Mouse (Mus musculus) lung, embryonic 14.5 days (tissue): ENCODE data around the gene Zfp36l2. TPM values are rescaled to one million over a fixed set of nuclear protein-coding genes. Genes with fewer than 3 reads are reported as not detected.
"Not testable (repeated sequence)": the region's sequence is repeated elsewhere in the genome, so short reads cannot be mapped to it uniquely, and the experiment has no call there.

Experiments used
- ATAC-seq: fragments of 200-750 bp; cut with Nextera tagmentation; 2 replicates; pipeline ENCODE4 v1.8.0; 2017; ENCODE audit warnings: mild to moderate bottlenecking, moderate TSS enrichment, moderate library complexity; ENCODE audit not compliant: insufficient read depth
- DNase-seq: peaks from one replicate; pipeline ENCODE4 v3.0.0-alpha.2; 2015
- H3K27ac ChIP-seq: fragments of 300-500 bp; sonication (generic); 2 replicates; pipeline ENCODE4 v1.5.1; 2014; ENCODE audit warnings: low read depth, mild to moderate bottlenecking, moderate library complexity
- H3K27me3 ChIP-seq: fragments of 300-500 bp; sonication (generic); 2 replicates; pipeline ENCODE4 v1.6.1; 2014; ENCODE audit warnings: low read length, control low read depth; ENCODE audit not compliant: insufficient read depth
- H3K36me3 ChIP-seq: fragments of 300-500 bp; sonication (generic); 2 replicates; pipeline ENCODE4 v1.6.1; 2014; ENCODE audit warnings: control low read depth; ENCODE audit not compliant: insufficient read depth
- H3K4me1 ChIP-seq: fragments of 300-500 bp; sonication (generic); 2 replicates; pipeline ENCODE4 v1.6.1; 2014; ENCODE audit warnings: antibody characterized with exemption, control low read depth; ENCODE audit not compliant: insufficient read depth
- H3K4me2 ChIP-seq: fragments of 300-500 bp; sonication (generic); 2 replicates; pipeline ENCODE4 v1.6.1; 2014; ENCODE audit warnings: mild to moderate bottlenecking
- H3K4me3 ChIP-seq: fragments of 300-500 bp; sonication (generic); 2 replicates; pipeline ENCODE4 v1.5.1; 2014; ENCODE audit warnings: low read depth, low read length
- H3K9ac ChIP-seq: fragments of 300-500 bp; sonication (generic); 2 replicates; pipeline ENCODE4 v1.6.1; 2014
- H3K9me3 ChIP-seq: fragments of 300-500 bp; sonication (generic); 2 replicates; pipeline ENCODE4 v1.6.1; 2016; ENCODE audit warnings: low read depth, low read length, control low read depth
- CTCF ChIP-seq: IDR thresholded peaks from 2 replicates; pipeline ENCODE4 v1.5.1; 2016; ENCODE audit warnings: antibody characterized with exemption, low read depth
- WGBS: fragments of 180-500 bp; shearing (Covaris S2); extraction: QIAGEN DNeasy Blood & Tissue Kit; methylation state at CpG from one replicate; pipeline ENCODE4 v1.1.7; 2014; 5-methylcytosine and 5-hydroxymethylcytosine counted together
- polyA plus RNA-seq: library from polyadenylated mRNA; unstranded; fragments of >200 nt; fragmentation: Nextera tagmentation; extraction: Ambion mirVana; gene quantifications from 2 replicates; pipeline ENCODE4 v1.2.1, GENCODE M21; 2014

Gene Zfp36l2
- polyA plus RNA-seq, 1 experiment from 2014 or later = 21.9 TPM

DNA sequence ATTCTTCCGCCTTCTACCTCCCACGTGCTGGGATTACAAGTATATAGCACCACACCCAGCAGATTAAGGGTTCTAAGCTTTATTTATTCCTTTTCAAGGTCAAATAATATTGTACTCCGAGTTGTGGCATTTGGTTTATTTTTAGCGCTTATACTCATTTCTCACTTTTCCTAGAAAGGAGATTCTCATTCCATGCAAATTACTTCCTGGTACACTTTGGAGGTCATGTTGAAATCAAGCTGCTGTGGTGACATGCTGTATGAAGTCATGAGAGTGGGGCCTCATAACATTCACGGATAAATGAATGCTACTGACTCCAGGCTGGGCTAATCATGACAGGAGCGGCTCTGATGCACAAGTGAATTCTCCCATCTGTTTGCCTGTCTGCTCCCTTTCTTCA, 38.9 kb upstream of the Zfp36l2 start:
- ATAC-seq (no peak), DNase-seq (no peak)
- WGBS = 60% methylated on average over 6 of the region's 6 CpGs
- Histone ChIP-seq H3K27ac (no peak overlapping the region), H3K27me3 (no peaks in the 10 kb centered on the region), H3K4me1 (no peaks in the 10 kb centered on the region), H3K4me2 (no peak overlapping the region), H3K4me3 (no peak overlapping the region), H3K9me3 (no peaks in the 10 kb centered on the region), H3K36me3 (peaks cover 50% of the 10 kb centered on the region), H3K9ac (no peak overlapping the region)
- TF ChIP-seq CTCF = no peak

GRCm38 (mm10) chr17:84226231-84226630, 38.5 kb upstream of the Zfp36l2 start:
- no peak overlapping the region for H3K9ac ChIP-seq
- no peak for ATAC-seq
- no peak for DNase-seq
- no peak overlapping the region for H3K27ac ChIP-seq
- H3K4me3 ChIP-seq = no peak overlapping the region
- no peaks in the 10 kb centered on the region for H3K9me3 ChIP-seq
- no peak overlapping the region for H3K4me2 ChIP-seq
- 36% methylated on average over 5 of the region's 5 CpGs for WGBS
- H3K36me3 ChIP-seq = peaks cover 54% of the 10 kb centered on the region
- no peaks in the 10 kb centered on the region for H3K4me1 ChIP-seq
- TF ChIP-seq CTCF = no peak
- no peaks in the 10 kb centered on the region for H3K27me3 ChIP-seq

- Histone ChIP-seq H3K9me3 (no peaks in the 10 kb centered on the region), H3K36me3 (peaks cover 69% of the 10 kb centered on the region), H3K27me3 (no peaks in the 10 kb centered on the region), H3K4me1 (no peaks in the 10 kb centered on the region), H3K9ac (no peak overlapping the region), H3K4me2 (no peak overlapping the region), H3K27ac (no peak overlapping the region), H3K4me3 (no peak overlapping the region)
- no peak for DNase-seq
- ATAC-seq = no peak
- WGBS = 58% methylated on average over 15 of the region's 15 CpGs
- TF ChIP-seq CTCF = no peak
Observed at GRCm38 (mm10) chr17:84224217-84224887, 36.6 kb upstream of the Zfp36l2 start.

DNA sequence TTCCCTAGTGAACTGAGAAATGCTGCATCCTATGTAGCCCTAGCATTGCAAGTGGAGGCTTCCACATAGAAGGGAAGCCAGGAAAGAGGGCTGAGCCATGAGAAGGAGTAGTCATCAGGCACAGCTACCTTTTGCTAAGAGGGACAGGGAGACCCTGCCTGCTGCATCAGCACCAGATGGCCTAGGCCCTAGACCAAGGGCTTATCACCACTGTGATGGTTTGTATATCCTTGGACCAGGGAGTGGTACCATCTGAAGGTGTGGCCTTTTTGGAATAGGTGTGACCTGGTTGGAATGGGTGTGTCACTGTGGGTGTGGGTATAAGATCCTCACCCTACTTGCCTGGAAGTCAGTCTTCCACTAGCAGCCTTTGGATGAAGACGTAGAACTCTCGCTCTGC, 31.1 kb upstream of the Zfp36l2 start:
- not testable (repeated sequence) for H3K9me3 ChIP-seq, H3K4me3 ChIP-seq, H3K4me2 ChIP-seq, H3K4me1 ChIP-seq, DNase-seq, H3K27ac ChIP-seq, H3K27me3 ChIP-seq, ATAC-seq, H3K9ac ChIP-seq
- WGBS = 100% methylated on average over 2 of the region's 2 CpGs
- peaks cover 49% of the 10 kb centered on the region; the same call in 1 of the 2 replicates for H3K36me3 ChIP-seq

GRCm38 (mm10) chr17:84217696-84218095, 29.9 kb upstream of the Zfp36l2 start:
- ATAC-seq = no peak
- WGBS = 80% methylated on average over 3 of the region's 3 CpGs

GRCm38 (mm10) chr17:84215264-84215960, 27.7 kb upstream of the Zfp36l2 start:
- no peak overlapping the region for H3K27ac ChIP-seq
- H3K4me3 ChIP-seq = no peak overlapping the region
- no peaks in the 10 kb centered on the region for H3K27me3 ChIP-seq
- DNase-seq = peak; percentile 48
- H3K36me3 ChIP-seq = peaks cover 29% of the 10 kb centered on the region; the same call in 1 of the 2 replicates
- H3K4me1 ChIP-seq = no peaks in the 10 kb centered on the region
- TF ChIP-seq CTCF = no peak
- WGBS = 69% methylated on average over 6 of the region's 6 CpGs
- no peak overlapping the region for H3K4me2 ChIP-seq
- H3K9me3 ChIP-seq = no peaks in the 10 kb centered on the region
- H3K9ac ChIP-seq = no peak overlapping the region
- no peak for ATAC-seq

More at GRCm38 (mm10) chr17:84217696-84218095, 29.9 kb upstream of the Zfp36l2 start:
- H3K27ac ChIP-seq = no peak overlapping the region
- DNase-seq = no peak
- no peak overlapping the region for H3K4me2 ChIP-seq
- H3K9ac ChIP-seq = no peak overlapping the region
- H3K9me3 ChIP-seq = no peaks in the 10 kb centered on the region
- peaks cover 39% of the 10 kb centered on the region; the same call in 1 of the 2 replicates for H3K36me3 ChIP-seq
- no peaks in the 10 kb centered on the region for H3K4me1 ChIP-seq
- H3K27me3 ChIP-seq = no peaks in the 10 kb centered on the region
- H3K4me3 ChIP-seq = no peak overlapping the region
- no peak for TF ChIP-seq CTCF

GRCm38 (mm10) chr17:84213464-84213863, 25.7 kb upstream of the Zfp36l2 start:
- no peak for TF ChIP-seq CTCF
- Histone ChIP-seq H3K9me3 (no peaks in the 10 kb centered on the region), H3K36me3 (peaks cover 14% of the 10 kb centered on the region; the same call in 1 of the 2 replicates), H3K4me2 (no peak overlapping the region), H3K4me3 (no peak overlapping the region), H3K9ac (no peak overlapping the region), H3K4me1 (no peaks in the 10 kb centered on the region), H3K27ac (no peak overlapping the region), H3K27me3 (no peaks in the 10 kb centered on the region)
- no peak for DNase-seq
- 68% methylated on average over 3 of the region's 3 CpGs for WGBS
- ATAC-seq = no peak
